Comparison of ENCODE assay signal across 8 mouse cellular contexts in the genomic region with DNA sequence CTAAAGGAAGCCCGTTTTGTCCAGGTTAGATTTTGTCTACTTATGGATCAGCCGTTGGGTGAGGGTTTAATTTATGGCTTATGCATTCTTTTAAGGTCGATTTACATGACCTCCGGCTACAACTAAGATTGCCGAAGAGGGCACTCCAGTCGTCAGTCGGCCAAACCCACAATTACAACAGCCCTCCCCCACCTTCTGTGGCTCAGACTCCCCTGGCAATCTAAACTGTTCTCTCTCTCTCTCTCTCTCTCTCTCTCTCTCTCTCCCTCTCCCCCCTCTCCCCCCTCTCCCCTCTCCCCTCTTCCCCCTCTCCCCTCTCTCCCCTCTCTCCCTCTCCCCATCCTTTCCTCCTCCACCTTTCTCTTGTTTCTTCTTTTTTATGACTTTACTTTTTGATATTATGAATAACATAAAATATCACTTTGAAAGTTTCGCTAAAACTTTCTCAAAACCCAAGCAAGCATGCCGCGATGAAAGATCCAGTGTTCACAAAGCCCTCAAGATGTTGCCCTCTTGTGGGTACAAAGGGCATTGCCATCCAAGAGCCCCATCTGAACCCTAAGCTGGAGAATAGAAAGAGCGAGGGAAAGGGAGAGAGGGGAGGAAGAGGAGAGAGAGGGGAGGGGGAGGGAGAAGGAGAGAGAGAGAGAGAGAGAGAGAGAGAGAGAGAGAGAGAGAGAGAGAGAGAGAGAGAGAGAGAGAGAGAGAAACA. TPM values are rescaled to one million over a fixed set of nuclear protein-coding genes. Genes with fewer than 3 reads are reported as not detected.
DNase-seq lines count a peak whose midpoint lies in the region; TF ChIP-seq lines count a peak whose summit lies in the region.

No protein-coding gene starts in this region.

- peak; percentile 42 to 53 for DNase-seq in urinary bladder, adult 18-20 months (ENCODE audit: low spot score in 2 of 2)
- DNase-seq in urinary bladder, postnatal 10 days (ENCODE audit: low spot score): no peak
- DNase-seq in embryo, embryonic 11.5 days (ENCODE audit: low read depth, low spot score): peak; percentile 75
- peak; percentile 96 for DNase-seq in heart, adult 11 months
- DNase-seq in kidney, adult 11 months: peak; percentile 66
- peak; percentile 73 for DNase-seq in liver, adult 2 months (ENCODE audit: extremely low read depth, low read depth, low spot score)
- DNase-seq in naive thymus-derived CD4-positive, alpha-beta T cell, adult 2 months (ENCODE audit: low read depth): peak; percentile 74
- peak; percentile 45 for DNase-seq in telencephalon, adult 2 months (ENCODE audit: low read depth, low spot score)

- H3K9ac ChIP-seq in liver, adult 2 months (ENCODE audit: low read depth, low read length): no peak overlapping the region; the same call in 1 of the 2 replicates

- peak; percentile 54; the same call in 1 of the 2 replicates for TF ChIP-seq CTCF in liver, adult 2 months (IDR thresholded peaks at IDR 0.05; ENCODE audit: low read depth, low read length)

- H3K4me1 ChIP-seq in liver, adult 2 months (ENCODE audit: control insufficient read depth, insufficient read depth, low read length): 0 out of 2 replicates have a peak, but pooled peaks cover 2% of the 10 kb centered on the region

- H3K27ac ChIP-seq in liver, adult 2 months (replicated peaks; ENCODE audit: insufficient read depth, low read depth, low read length): no peak overlapping the region

- H3K27me3 ChIP-seq in liver, adult 2 months (ENCODE audit: control insufficient read depth, insufficient read depth, low read length): peaks cover 4% of the 10 kb centered on the region

- no peaks in the 10 kb centered on the region for H3K36me3 ChIP-seq in liver, adult 2 months (ENCODE audit: control insufficient read depth, insufficient read depth, low read length)

- no peak for TF ChIP-seq POLR2A in liver, adult 2 months (IDR thresholded peaks at IDR 0.05; ENCODE audit: extremely low read depth, insufficient read depth, low read length)

- peak overlapping the region; percentile 57 for H3K4me3 ChIP-seq in liver, adult 2 months (ENCODE audit: insufficient read depth, low read depth, low read length)

- WGBS in liver, adult 2 months: 0% methylated on average over 11 of the region's 11 CpGs

- no peaks in the 10 kb centered on the region for H3K79me2 ChIP-seq in liver, adult 2 months (ENCODE audit: control insufficient read depth, insufficient read depth, low read length)

RNA-seq across cellular contexts. Expression of gene Sox6, which starts 5.8 kb away (rescaled TPM):
- 34.8 and 50.0 TPM in 2 replicates for total RNA-seq in liver, adult 2 months (2014; rRNA removed)
- 11.5 and 16.0 TPM in 2 replicates for polyA plus RNA-seq in liver, adult 2 months (2012; rRNA removed)

RNA-seq across cellular contexts. Expression of gene 1110004F10Rik, which starts 6.4 kb away (rescaled TPM):
- total RNA-seq in liver, adult 2 months (2014; rRNA removed): 38.1 and 44.8 TPM in 2 replicates
- 30.4 and 32.1 TPM in 2 replicates for polyA plus RNA-seq in liver, adult 2 months (2012; rRNA removed)

RNA-seq across cellular contexts. Expression of gene Gm4353, which starts 51.7 kb away (rescaled TPM):
- 0.13 and 0.28 TPM in 2 replicates for total RNA-seq in liver, adult 2 months (2014; rRNA removed)
- polyA plus RNA-seq in liver, adult 2 months (2012; rRNA removed): 0.39 and 0.52 TPM in 2 replicates
